Mouse (Mus musculus): ENCODE results near the gene Gna12.

Gene Gna12

GRCm38 (mm10) chr5:140796051-140796450, 34.2 kb downstream of the Gna12 start:
- no peak for DNase-seq (ENCODE audit: low spot score in 2 of 2)

GRCm38 (mm10) chr5:140795176-140795575, 35.1 kb downstream of the Gna12 start:
- DNase-seq (ENCODE audit: low spot score in 2 of 2): no peak

DNA sequence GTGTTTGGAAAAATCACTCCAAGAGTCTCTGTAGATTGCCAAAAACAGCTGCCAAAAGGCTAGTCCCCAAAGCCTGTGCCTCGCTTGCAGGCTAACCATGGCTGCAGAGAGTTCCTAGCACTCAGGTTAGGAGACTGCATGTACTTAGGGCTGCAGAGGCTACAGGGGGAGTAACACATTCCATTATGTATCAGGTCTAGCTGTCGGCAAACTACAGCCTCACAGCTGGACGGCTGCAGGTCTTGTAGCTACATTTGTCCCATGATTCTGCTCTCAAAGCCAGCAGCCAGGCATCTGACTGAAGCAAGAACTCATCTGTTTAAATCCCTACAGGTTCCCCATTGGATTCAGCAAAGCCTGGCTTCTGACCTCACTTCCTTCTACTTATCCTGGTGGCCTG, 35.5 kb downstream of the Gna12 start:
- DNase-seq (ENCODE audit: low spot score in 2 of 2): no peak

GRCm38 (mm10) chr5:140792233-140792632, 38.0 kb downstream of the Gna12 start:
- no peak for DNase-seq (ENCODE audit: low spot score in 2 of 2)

GRCm38 (mm10) chr5:140790937-140791877, 39.0 kb downstream of the Gna12 start:
- peak; percentile 54 to 57 for DNase-seq (ENCODE audit: low spot score in 2 of 2)

- DNase-seq (ENCODE audit: low spot score in 2 of 2): no peak
These were observed 39.8 kb downstream of the Gna12 start for GRCm38 (mm10) chr5:140790392-140790791.

DNA sequence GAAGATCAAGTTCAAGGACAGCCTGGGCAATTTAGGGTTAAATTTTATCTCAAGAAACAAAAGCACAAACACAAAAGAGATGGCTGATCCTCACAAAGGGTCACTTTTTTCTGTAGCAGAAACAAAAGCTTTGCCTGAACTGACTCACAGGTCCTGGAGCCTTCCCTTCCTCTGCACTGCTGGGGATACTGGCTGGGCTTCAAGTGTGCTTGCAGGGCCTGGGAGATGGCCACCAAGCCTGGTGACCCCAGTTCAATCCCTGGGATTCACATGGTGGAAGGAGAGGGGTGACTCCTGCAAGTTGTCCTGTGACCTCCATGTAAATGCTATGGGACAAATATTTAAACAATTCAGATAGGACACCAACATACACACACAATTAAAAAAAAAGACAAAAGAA, 40.7 kb downstream of the Gna12 start:
- no peak for DNase-seq (ENCODE audit: low spot score in 2 of 2)

- DNase-seq (ENCODE audit: low spot score in 2 of 2): no peak
These were observed 44.9 kb downstream of the Gna12 start for GRCm38 (mm10) chr5:140785240-140785872.

- no peak for DNase-seq (ENCODE audit: low spot score in 2 of 2)
These were observed 45.9 kb downstream of the Gna12 start for GRCm38 (mm10) chr5:140784288-140784687.

DNA sequence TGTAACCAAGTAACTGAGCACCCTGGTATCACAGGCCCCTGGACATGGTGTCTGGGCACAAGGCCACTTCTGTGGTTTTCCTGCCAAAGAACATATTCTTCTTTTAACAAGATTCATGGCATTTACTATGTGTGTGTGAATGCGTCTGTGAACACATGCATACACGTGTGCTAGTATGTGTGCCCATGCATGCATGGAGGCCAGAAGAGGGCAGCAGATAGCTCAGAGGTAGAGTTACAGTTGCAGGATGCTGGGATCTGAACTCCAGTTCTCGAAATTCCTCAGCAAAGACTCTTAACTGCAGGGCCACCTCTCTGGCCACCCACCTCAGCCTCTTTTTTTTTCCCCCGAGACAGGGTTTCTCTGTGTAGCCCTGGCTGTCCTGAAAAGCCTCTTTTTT, 46.7 kb downstream of the Gna12 start:
- no peak for DNase-seq (ENCODE audit: low spot score in 2 of 2)

GRCm38 (mm10) chr5:140781886-140782572, 48.2 kb downstream of the Gna12 start:
- DNase-seq (ENCODE audit: low spot score in 2 of 2): no peak

DNA sequence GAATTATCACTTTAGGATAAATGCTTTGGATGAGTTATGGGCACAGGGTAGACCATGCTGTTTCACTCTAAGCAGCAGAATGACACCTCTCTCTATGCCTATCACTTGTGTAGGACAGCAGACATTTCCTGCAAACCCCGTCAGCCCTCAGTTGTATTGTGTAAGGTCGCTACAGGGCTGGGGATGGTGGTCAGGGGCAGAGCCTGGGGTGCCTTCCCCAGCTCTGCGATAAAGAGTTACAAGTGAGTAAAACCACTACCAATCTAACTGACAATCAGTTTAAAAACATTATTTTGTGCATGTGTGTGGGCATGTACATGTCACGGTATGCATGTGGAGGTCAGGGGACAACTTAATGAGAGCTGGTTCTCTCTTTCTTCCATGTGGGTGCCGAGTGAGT, 49.1 kb downstream of the Gna12 start:
- DNase-seq (ENCODE audit: low spot score in 2 of 2): no peak

DNA sequence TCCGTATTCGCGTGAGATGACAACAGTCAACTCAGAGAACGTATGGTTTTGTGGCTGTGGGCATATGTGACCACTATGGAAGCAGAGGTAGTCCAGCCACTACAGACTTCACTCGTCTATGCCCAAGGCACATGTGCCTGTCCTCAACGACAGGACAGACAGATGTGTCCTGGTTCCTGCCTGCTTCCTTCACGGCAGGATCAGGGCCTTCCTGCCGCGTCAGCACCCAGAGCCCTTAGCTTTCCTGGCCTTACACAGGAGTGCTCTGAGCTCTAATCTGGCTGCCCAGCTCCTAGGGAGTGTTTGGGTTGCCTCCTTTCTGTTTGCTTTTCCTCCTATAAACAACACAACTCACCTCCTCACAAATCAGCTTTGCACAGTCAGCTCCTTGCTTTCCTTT, 53.3 kb downstream of the Gna12 start:
- no peak for DNase-seq (ENCODE audit: low spot score in 2 of 2)

DNA sequence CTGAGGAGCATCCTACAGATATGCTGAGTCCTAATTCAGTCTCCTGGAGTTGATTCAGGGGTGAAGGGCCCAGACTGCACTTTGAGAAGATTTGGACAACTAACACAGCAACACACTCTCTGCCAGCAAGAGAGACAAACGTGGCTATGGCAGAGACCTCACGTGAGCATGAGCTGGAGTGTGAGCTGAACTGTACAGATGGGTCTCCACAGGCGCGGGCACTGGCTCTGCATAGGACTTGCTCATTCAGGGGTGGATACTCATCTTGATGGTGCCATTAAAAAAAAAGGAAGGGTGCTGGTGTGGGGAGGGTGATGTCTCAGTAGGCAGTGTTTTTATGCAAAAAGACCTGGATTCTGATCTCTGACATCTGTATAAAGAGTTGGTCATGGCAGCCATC, 55.1 kb downstream of the Gna12 start:
- DNase-seq (ENCODE audit: low spot score in 2 of 2): no peak

DNA sequence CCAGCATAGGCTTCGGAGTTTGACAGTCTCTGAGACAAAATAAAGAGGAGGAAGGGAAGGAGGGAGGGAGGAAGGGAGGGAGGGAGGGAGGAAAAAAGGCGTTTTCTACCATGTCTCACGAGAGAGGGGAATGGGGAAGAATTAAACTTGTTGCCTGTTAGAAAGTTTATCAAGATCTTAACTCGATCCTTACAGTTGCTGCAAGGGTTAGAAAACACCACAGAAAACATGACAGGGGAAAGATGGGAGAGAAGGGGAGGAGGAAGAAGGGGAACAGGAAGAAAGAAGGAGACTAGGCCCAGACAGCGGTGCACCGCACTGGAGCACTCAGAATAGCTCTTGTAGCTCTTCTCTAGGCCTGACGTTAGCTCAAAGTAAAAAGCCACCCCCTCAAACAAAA, 58.1 kb downstream of the Gna12 start:
- no peak for DNase-seq (ENCODE audit: low spot score in 2 of 2)

- DNase-seq (ENCODE audit: low spot score in 2 of 2): no peak
These were observed 58.6 kb downstream of the Gna12 start for GRCm38 (mm10) chr5:140771612-140772011.

DNA sequence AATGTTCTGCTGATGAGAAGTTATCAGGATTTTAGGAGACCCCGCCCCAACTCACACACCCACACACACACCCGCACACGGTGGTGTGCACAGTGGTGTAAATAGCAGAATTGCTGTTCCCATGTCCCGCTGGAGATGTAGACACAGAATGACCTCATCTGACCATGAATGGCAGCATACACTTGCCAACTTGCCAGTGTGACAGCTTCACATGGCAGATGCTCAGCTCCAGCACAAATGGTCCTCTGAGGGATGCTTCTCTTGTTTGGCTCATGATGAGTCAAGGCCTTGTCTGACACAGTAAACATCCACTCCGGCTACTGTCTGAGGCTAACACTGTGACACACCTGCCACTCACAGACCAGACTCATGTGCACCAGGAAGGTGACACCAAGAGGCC, 61.9 kb downstream of the Gna12 start:
- DNase-seq (ENCODE audit: low spot score in 2 of 2): no peak

GRCm38 (mm10) chr5:140767704-140768141, 62.5 kb downstream of the Gna12 start:
- DNase-seq (ENCODE audit: low spot score in 2 of 2): peak; percentile 36 to 71

DNA sequence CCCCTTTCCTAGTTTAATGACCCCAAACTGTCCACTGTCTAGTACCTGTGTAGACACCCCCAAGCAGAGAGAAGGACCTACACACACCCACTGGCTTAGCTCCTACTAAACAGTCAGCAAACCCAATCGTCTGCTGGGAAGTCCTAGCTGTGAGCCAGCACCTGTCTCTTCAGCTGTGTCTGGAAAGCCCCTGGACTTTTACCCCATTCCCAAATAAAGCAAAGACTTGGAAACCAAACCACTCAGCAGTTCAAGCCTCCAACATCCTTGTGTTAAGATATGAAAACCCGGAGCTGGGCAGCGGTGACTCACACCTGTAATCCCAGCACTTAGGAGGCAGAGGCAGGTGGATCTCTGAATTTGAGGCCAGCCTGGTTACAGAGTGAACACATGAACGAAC, 63.7 kb downstream of the Gna12 start:
- DNase-seq (ENCODE audit: low spot score in 2 of 2): no peak

DNA sequence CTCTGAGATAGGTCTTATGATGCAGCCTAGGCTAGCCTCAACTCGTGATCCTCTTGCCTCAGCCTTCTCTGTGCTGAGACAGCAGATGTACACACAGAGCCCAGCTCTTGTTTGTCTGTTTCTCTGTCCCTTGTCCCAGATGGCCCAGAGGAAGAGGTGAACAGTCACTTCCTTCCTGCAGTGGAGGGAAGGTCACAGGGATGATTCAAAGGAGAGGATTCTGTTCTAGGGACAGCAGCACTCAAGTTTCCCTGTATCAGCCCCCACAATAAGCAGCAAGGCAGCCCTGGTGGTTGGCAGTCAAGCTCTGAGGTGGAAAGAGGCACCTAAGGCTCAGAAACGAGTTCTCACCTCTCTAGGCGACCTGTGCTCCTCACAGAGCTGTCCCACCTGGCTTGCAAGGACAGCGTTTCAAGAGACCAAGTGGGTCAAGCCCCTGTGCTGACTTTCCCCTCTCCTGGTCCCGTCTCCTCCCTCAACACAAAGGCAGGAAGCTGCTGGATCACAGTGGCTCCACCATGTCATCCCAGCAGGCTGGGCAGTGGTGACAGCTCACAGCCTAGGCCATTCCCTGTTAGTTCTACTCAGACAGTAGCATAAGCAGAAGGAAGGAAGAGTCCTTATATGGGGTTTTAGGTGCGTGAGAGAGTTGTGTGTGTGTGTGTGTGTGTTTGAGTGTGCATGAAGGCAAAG, 65.2 kb downstream of the Gna12 start:
- no peak for DNase-seq (ENCODE audit: low spot score in 2 of 2)

DNA sequence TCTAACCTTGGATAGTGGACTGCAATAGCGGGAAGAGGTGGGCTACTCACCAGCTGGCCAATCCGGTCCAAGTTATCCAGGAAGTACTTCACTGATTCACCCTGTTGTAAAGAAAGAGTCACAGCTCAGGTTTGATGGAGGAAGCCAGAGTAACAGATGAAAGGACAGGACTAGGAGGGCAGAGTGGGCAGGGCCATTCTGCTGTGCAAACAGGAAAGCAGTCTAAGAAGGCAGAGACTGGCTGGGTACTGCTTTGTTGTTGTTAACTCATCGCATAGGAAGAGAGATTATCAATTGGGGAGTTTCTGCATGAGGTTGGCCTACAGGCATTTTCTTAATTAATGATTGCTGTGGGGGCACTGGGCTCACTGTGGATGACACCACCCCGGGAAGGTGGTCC, 67.7 kb downstream of the Gna12 start:
- no peak for DNase-seq (ENCODE audit: low spot score in 2 of 2)

DNA sequence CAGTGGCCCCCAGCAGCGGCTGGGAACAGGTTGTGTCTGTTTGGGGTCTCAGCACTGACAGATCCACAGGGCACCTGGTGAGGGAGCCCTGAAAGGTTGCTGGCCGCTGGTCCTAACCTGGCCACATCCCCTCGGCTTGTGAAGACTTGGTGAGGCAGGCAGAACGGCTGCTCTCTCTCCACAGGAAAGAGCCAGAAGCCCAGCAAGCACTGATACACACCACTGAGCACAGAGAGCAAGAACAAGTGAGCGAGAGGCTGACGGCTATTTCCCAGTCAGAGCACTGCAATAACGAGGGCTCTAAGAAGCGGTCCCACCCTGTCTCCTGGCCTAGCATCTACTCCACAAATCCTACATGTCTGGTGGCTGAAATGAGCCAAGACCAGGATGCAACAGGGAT, 71.4 kb downstream of the Gna12 start:
- DNase-seq (ENCODE audit: low spot score in 2 of 2): no peak

Data from urinary bladder, postnatal 36 days (tissue).